Mouse (Mus musculus): ENCODE measurements around the gene Lrrc43. TPM values are rescaled to one million over a fixed set of nuclear protein-coding genes. Genes with fewer than 3 reads are reported as not detected.

Lrrc43 gene
- polyA plus RNA-seq, 1 experiment: 131 TPM

- Histone ChIP-seq H3K27me3 (ENCODE audit: control insufficient read depth, insufficient read depth, low read length) (no peaks in the 10 kb centered on the region), H3K27ac (ENCODE audit: control insufficient read depth, insufficient read depth, low read depth, low read length) (peak overlapping the region; percentile 17; the same call in 1 of the 2 replicates), H3K4me1 (ENCODE audit: control insufficient read depth, insufficient read depth, low read length) (peaks cover 7% of the 10 kb centered on the region), H3K36me3 (ENCODE audit: control insufficient read depth, insufficient read depth, low read length) (no peaks in the 10 kb centered on the region; the same call in 1 of the 2 replicates), H3K4me3 (ENCODE audit: control insufficient read depth, low read depth, low read length) (peak overlapping the region; percentile 37; the same call in 1 of the 2 replicates)
- TF ChIP-seq CTCF (IDR thresholded peaks at IDR 0.05; ENCODE audit: control insufficient read depth, insufficient read depth, insufficient replicate concordance, low read depth, low read length) (no peak), POLR2A (IDR thresholded peaks at IDR 0.05; ENCODE audit: control insufficient read depth, low read depth, low read length) (no peak)
Observed at GRCm38 (mm10) chr5:123525916-123526495, 36.9 kb downstream of the Lrrc43 start.

DNA sequence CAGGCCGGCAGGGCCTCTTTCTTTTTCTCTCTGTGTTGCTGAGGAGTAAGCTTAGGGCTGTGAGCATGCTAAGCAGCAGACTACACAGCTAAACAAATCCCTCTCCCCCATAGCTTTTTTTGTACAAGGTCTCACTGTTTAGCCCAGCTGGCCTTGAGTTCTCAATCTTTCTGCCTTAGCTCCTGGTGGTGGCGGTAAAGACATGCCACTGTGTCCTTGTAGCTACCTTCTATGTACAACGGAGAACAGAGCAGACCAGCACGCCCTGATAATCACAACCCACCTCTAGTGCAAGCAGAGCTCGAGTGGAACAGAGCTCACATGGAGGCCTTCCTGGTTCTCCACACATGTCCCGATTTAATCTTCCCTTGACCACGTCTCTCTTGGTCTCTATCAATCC, 39.5 kb downstream of the Lrrc43 start:
- H3K4me1 ChIP-seq (ENCODE audit: control insufficient read depth, insufficient read depth, low read length): peaks cover 5% of the 10 kb centered on the region
- H3K4me3 ChIP-seq (ENCODE audit: control insufficient read depth, low read depth, low read length): no peak overlapping the region
- no peaks in the 10 kb centered on the region for H3K27me3 ChIP-seq (ENCODE audit: control insufficient read depth, insufficient read depth, low read length)
- no peaks in the 10 kb centered on the region for H3K36me3 ChIP-seq (ENCODE audit: control insufficient read depth, insufficient read depth, low read length)
- TF ChIP-seq CTCF (IDR thresholded peaks at IDR 0.05; ENCODE audit: control insufficient read depth, insufficient read depth, insufficient replicate concordance, low read depth, low read length): no peak
- TF ChIP-seq POLR2A (IDR thresholded peaks at IDR 0.05; ENCODE audit: control insufficient read depth, low read depth, low read length): no peak
- H3K27ac ChIP-seq (ENCODE audit: control insufficient read depth, insufficient read depth, low read depth, low read length): no peak overlapping the region

- Histone ChIP-seq H3K27ac (ENCODE audit: control insufficient read depth, insufficient read depth, low read depth, low read length) (no peak overlapping the region), H3K36me3 (ENCODE audit: control insufficient read depth, insufficient read depth, low read length) (no peaks in the 10 kb centered on the region), H3K27me3 (ENCODE audit: control insufficient read depth, insufficient read depth, low read length) (no peaks in the 10 kb centered on the region), H3K4me1 (ENCODE audit: control insufficient read depth, insufficient read depth, low read length) (peaks cover 3% of the 10 kb centered on the region), H3K4me3 (ENCODE audit: control insufficient read depth, low read depth, low read length) (no peak overlapping the region)
- no peak for TF ChIP-seq POLR2A (IDR thresholded peaks at IDR 0.05; ENCODE audit: control insufficient read depth, low read depth, low read length)
- TF ChIP-seq CTCF (IDR thresholded peaks at IDR 0.05; ENCODE audit: control insufficient read depth, insufficient read depth, insufficient replicate concordance, low read depth, low read length): no peak
Observed at GRCm38 (mm10) chr5:123530056-123530455, 41.0 kb downstream of the Lrrc43 start.

- no peaks in the 10 kb centered on the region for H3K4me1 ChIP-seq (ENCODE audit: control insufficient read depth, insufficient read depth, low read length)
- H3K4me3 ChIP-seq (ENCODE audit: control insufficient read depth, low read depth, low read length): no peak overlapping the region
- H3K27me3 ChIP-seq (ENCODE audit: control insufficient read depth, insufficient read depth, low read length): no peaks in the 10 kb centered on the region
- H3K27ac ChIP-seq (ENCODE audit: control insufficient read depth, insufficient read depth, low read depth, low read length): no peak overlapping the region
- no peak for TF ChIP-seq CTCF (IDR thresholded peaks at IDR 0.05; ENCODE audit: control insufficient read depth, insufficient read depth, insufficient replicate concordance, low read depth, low read length)
- no peak for TF ChIP-seq POLR2A (IDR thresholded peaks at IDR 0.05; ENCODE audit: control insufficient read depth, low read depth, low read length)
- no peaks in the 10 kb centered on the region for H3K36me3 ChIP-seq (ENCODE audit: control insufficient read depth, insufficient read depth, low read length)
Observed at GRCm38 (mm10) chr5:123533801-123534200, 44.7 kb downstream of the Lrrc43 start.

GRCm38 (mm10) chr5:123555693-123556092, 66.6 kb downstream of the Lrrc43 start:
- H3K36me3 ChIP-seq (ENCODE audit: control insufficient read depth, insufficient read depth, low read length): no peaks in the 10 kb centered on the region; the same call in 1 of the 2 replicates
- no peak overlapping the region for H3K4me3 ChIP-seq (ENCODE audit: control insufficient read depth, low read depth, low read length)
- no peak overlapping the region for H3K27ac ChIP-seq (ENCODE audit: control insufficient read depth, insufficient read depth, low read depth, low read length)
- no peaks in the 10 kb centered on the region for H3K4me1 ChIP-seq (ENCODE audit: control insufficient read depth, insufficient read depth, low read length)
- TF ChIP-seq CTCF (IDR thresholded peaks at IDR 0.05; ENCODE audit: control insufficient read depth, insufficient read depth, insufficient replicate concordance, low read depth, low read length): no peak
- TF ChIP-seq POLR2A (IDR thresholded peaks at IDR 0.05; ENCODE audit: control insufficient read depth, low read depth, low read length): no peak
- no peaks in the 10 kb centered on the region for H3K27me3 ChIP-seq (ENCODE audit: control insufficient read depth, insufficient read depth, low read length)

DNA sequence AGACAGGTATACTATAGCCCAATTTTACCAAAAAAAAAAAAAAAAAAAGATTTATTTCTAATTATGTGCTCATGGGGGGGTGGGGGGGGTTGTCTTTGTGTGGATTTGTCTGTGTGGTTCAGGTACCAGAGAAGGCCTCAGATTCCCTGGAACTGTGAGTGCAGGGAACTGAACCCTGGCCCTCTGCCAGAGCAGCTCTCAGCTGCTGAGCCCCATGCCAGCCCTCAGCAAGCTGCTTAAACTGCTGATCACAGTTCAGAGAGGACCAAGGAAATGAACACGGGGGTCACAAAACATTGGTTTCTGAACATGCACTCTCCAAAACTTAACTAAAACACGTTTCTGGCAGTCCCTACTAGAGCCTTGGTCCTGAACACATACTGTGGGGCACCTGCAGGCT, 67.3 kb downstream of the Lrrc43 start:
- Histone ChIP-seq H3K36me3 (ENCODE audit: control insufficient read depth, insufficient read depth, low read length) (no peaks in the 10 kb centered on the region; the same call in 1 of the 2 replicates), H3K27me3 (ENCODE audit: control insufficient read depth, insufficient read depth, low read length) (no peaks in the 10 kb centered on the region), H3K4me3 (ENCODE audit: control insufficient read depth, low read depth, low read length) (no peak overlapping the region), H3K27ac (ENCODE audit: control insufficient read depth, insufficient read depth, low read depth, low read length) (no peak overlapping the region), H3K4me1 (ENCODE audit: control insufficient read depth, insufficient read depth, low read length) (no peaks in the 10 kb centered on the region)
- TF ChIP-seq POLR2A (IDR thresholded peaks at IDR 0.05; ENCODE audit: control insufficient read depth, low read depth, low read length): no peak
- no peak for TF ChIP-seq CTCF (IDR thresholded peaks at IDR 0.05; ENCODE audit: control insufficient read depth, insufficient read depth, insufficient replicate concordance, low read depth, low read length)

Other genes starting within 250 kb of the Lrrc43 start
- gene Wdr66, start 237.2 kb upstream of the Lrrc43 start, polyA plus RNA-seq (2012; rRNA removed): 45.1 and 46.7 TPM in 2 replicates
- 0.73 and 0.88 TPM in 2 replicates for gene Bcl7a, start 145.5 kb upstream of the Lrrc43 start, polyA plus RNA-seq (2012; rRNA removed)
- gene Mlxip, start 94.5 kb upstream of the Lrrc43 start, polyA plus RNA-seq (2012; rRNA removed): 17.4 and 18.8 TPM in 2 replicates
- gene Il31, start 184 bp downstream of the Lrrc43 start, polyA plus RNA-seq (2012; rRNA removed): 28.7 and 29.8 TPM in 2 replicates
- 19.2 and 19.5 TPM in 2 replicates for gene B3gnt4, start 21.2 kb downstream of the Lrrc43 start, polyA plus RNA-seq (2012; rRNA removed)
- gene Diablo, start 34.9 kb downstream of the Lrrc43 start, polyA plus RNA-seq (2012; rRNA removed): 325 and 367 TPM in 2 replicates
- 5.1 and 5.2 TPM in 2 replicates for gene Gm49027, start 36.2 kb downstream of the Lrrc43 start, polyA plus RNA-seq (2012; rRNA removed)
- 5.3 and 5.8 TPM in 2 replicates for gene Vps33a, start 83.7 kb downstream of the Lrrc43 start, polyA plus RNA-seq (2012; rRNA removed)
- gene Clip1, start 195.3 kb downstream of the Lrrc43 start, polyA plus RNA-seq (2012; rRNA removed): 96.1 and 101 TPM in 2 replicates
- 49.2 and 54.8 TPM in 2 replicates for gene Zcchc8, start 231.8 kb downstream of the Lrrc43 start, polyA plus RNA-seq (2012; rRNA removed)

Measured in testis, adult 2 months (tissue).